Mouse (Mus musculus): ENCODE measurements at regions not wholly inside any gene's neighbourhood (a gene's known extent, or its start where the extent isn't known, plus 50 kb on each side); places are given as distances from the start of the nearest gene placed in this dataset.

- no peak overlapping the region for H3K4me3 ChIP-seq (replicated peaks in 1 of 3; ENCODE audit: low read depth in 2 of 3, low read length in 2 of 3, poor library complexity in 1 of 3)
- no peak overlapping the region for H3K27ac ChIP-seq (ENCODE audit: insufficient read depth, low read depth)
- in situ Hi-C loops (cut with MboI; ENCODE audit: low pct_ligation_motif_present, low pct_unique_long_range_greater_than_20kb, low sequenced_read_pairs) (no loop called here), dilution Hi-C loops (cut with MboI; ENCODE audit: extremely low pct_ligation_motif_present, extremely low pct_unique_long_range_greater_than_20kb, low sequenced_read_pairs) (no loop called here)
- H3K9ac ChIP-seq (ENCODE audit: insufficient read depth, low read depth): no peak overlapping the region
- TF ChIP-seq ZC3H11A (IDR thresholded peaks at IDR 0.05; ENCODE audit: low read depth, low read length) (no peak), RAD21 (IDR thresholded peaks at IDR 0.05; ENCODE audit: low read depth, low read length) (no peak), CHD1 (IDR thresholded peaks at IDR 0.05; ENCODE audit: low read depth, low read length) (no peak), ETS1 (conservative IDR thresholded peaks at IDR 0.05; ENCODE audit: low read depth, low read length) (no peak), USF2 (conservative IDR thresholded peaks at IDR 0.05; ENCODE audit: low read depth, low read length) (no peak), MAZ (IDR thresholded peaks at IDR 0.05; ENCODE audit: low read depth, low read length) (no peak), NRF1 (IDR thresholded peaks at IDR 0.05; ENCODE audit: low read depth, low read length) (no peak), JUN (IDR thresholded peaks at IDR 0.05; ENCODE audit: insufficient read depth, low read depth, low read length) (no peak), MAX (IDR thresholded peaks at IDR 0.05; ENCODE audit: low read length) (no peak), ZKSCAN1 (IDR thresholded peaks at IDR 0.05; ENCODE audit: borderline replicate concordance, low read depth, low read length) (no peak)
- no peaks in the 10 kb centered on the region for H3K4me1 ChIP-seq (ENCODE audit: control insufficient read depth in 1 of 2, insufficient read depth in 2 of 2)
- H3K36me3 ChIP-seq (replicated peaks in 1 of 2; ENCODE audit: control insufficient read depth in 1 of 2, insufficient read depth in 1 of 2, low read length in 1 of 2): no peaks in the 10 kb centered on the region
- DNase-seq (ENCODE audit: extremely low read depth): no peak
- no peaks in the 10 kb centered on the region for H3K79me2 ChIP-seq (replicated peaks; ENCODE audit: control insufficient read depth, extremely low read depth, insufficient read depth, poor library complexity, severe bottlenecking)
- no peaks in the 10 kb centered on the region for H3K27me3 ChIP-seq (replicated peaks)
- H3K4me2 ChIP-seq (ENCODE audit: insufficient read depth, low read depth, poor library complexity, severe bottlenecking): no peak overlapping the region
- peaks cover 43% of the 10 kb centered on the region for H3K9me3 ChIP-seq (replicated peaks; ENCODE audit: low read length)
Observed at GRCm38 (mm10) chr11:90894236-90894635, 206.1 kb upstream of the Tom1l1 start.

- no peak for DNase-seq (ENCODE audit: extremely low read depth)
- Histone ChIP-seq H3K27ac (ENCODE audit: insufficient read depth, low read depth) (no peak overlapping the region), H3K27me3 (replicated peaks) (no peaks in the 10 kb centered on the region), H3K36me3 (replicated peaks in 1 of 2; ENCODE audit: control insufficient read depth in 1 of 2, insufficient read depth in 1 of 2, low read length in 1 of 2) (no peaks in the 10 kb centered on the region), H3K9me3 (replicated peaks; ENCODE audit: low read length) (peaks cover 34% of the 10 kb centered on the region), H3K4me3 (replicated peaks in 1 of 3; ENCODE audit: low read depth in 2 of 3, low read length in 2 of 3, poor library complexity in 1 of 3) (no peak overlapping the region), H3K79me2 (replicated peaks; ENCODE audit: control insufficient read depth, extremely low read depth, insufficient read depth, poor library complexity, severe bottlenecking) (no peaks in the 10 kb centered on the region), H3K4me1 (ENCODE audit: control insufficient read depth in 1 of 2, insufficient read depth in 2 of 2) (no peaks in the 10 kb centered on the region), H3K9ac (ENCODE audit: insufficient read depth, low read depth) (no peak overlapping the region), H3K4me2 (ENCODE audit: insufficient read depth, low read depth, poor library complexity, severe bottlenecking) (no peak overlapping the region)
- dilution Hi-C loops (cut with MboI; ENCODE audit: extremely low pct_ligation_motif_present, extremely low pct_unique_long_range_greater_than_20kb, low sequenced_read_pairs) (no loop called here), in situ Hi-C loops (cut with MboI; ENCODE audit: low pct_ligation_motif_present, low pct_unique_long_range_greater_than_20kb, low sequenced_read_pairs) (no loop called here)
- TF ChIP-seq ELF1 (IDR thresholded peaks at IDR 0.05; ENCODE audit: low read depth, low read length) (no peak), TBP (conservative IDR thresholded peaks at IDR 0.05; ENCODE audit: low read depth, low read length) (no peak), POLR2A (IDR thresholded peaks at IDR 0.05; ENCODE audit: low read depth, low read length) (no peak), USF2 (conservative IDR thresholded peaks at IDR 0.05; ENCODE audit: low read depth, low read length) (no peak), HCFC1 (IDR thresholded peaks at IDR 0.05; ENCODE audit: low read depth, low read length) (no peak), SMC3 (IDR thresholded peaks at IDR 0.05; ENCODE audit: low read depth, low read length) (no peak), MAFK (IDR thresholded peaks at IDR 0.05; ENCODE audit: insufficient replicate concordance, low read length) (no peak), RCOR1 (conservative IDR thresholded peaks at IDR 0.05; ENCODE audit: low read depth, low read length) (no peak), RAD21 (IDR thresholded peaks at IDR 0.05; ENCODE audit: low read depth, low read length) (no peak), MAZ (IDR thresholded peaks at IDR 0.05; ENCODE audit: low read depth, low read length) (no peak), ZC3H11A (IDR thresholded peaks at IDR 0.05; ENCODE audit: low read depth, low read length) (no peak)
Observed at GRCm38 (mm10) chr11:90873122-90873521, 185.0 kb upstream of the Tom1l1 start.

Data from CH12.LX (cell line).